Mouse (Mus musculus) bone marrow macrophage, adult 2 months (primary cell): Measurements from ENCODE around the gene Zfp607b.

Source experiments
- CTCF ChIP-seq: IDR thresholded peaks from 2 replicates; pipeline ENCODE4 v1.5.1; 2012; ENCODE audit warnings: low read depth, mild to moderate bottlenecking, low read length, moderate library complexity
- POLR2A ChIP-seq: IDR thresholded peaks from 2 replicates; pipeline ENCODE4 v1.6.1; 2012; ENCODE audit warnings: mild to moderate bottlenecking, low read depth, low read length, borderline replicate concordance

- no peak for TF ChIP-seq CTCF
- no peak for TF ChIP-seq POLR2A
These were observed 823 bp upstream of the Zfp607b start for GRCm38 (mm10) chr7:27688246-27688788.
